Mouse (Mus musculus) ES-E14 (cell line): ENCODE data around the gene Dpf2. TPM values are rescaled to one million over a fixed set of nuclear protein-coding genes. Genes with fewer than 3 reads are reported as not detected.
A peak's percentile ranks its signal among the peaks of the same experiment; 100 is the strongest.

Experiments
- DNase-seq: peaks from one replicate; pipeline ENCODE4 v3.0.0-alpha.2; 2013; ENCODE audit warnings: low read depth, low spot score
- H3K27ac ChIP-seq: 2 replicates; pipeline ENCODE4 v1.5.1; 2012; ENCODE audit warnings: low read depth, mild to moderate bottlenecking, low read length, moderate library complexity, mixed read lengths; ENCODE audit not compliant: poor library complexity, insufficient read depth, severe bottlenecking
- H3K36me3 ChIP-seq: 2 replicates; pipeline ENCODE4 v1.6.1; 2012; ENCODE audit warnings: mild to moderate bottlenecking, low read length, moderate library complexity, mixed read lengths; ENCODE audit not compliant: control insufficient read depth, poor library complexity, insufficient read depth, severe bottlenecking
- H3K4me1 ChIP-seq, 2 experiments: fragments of 150-350 bp in 1 of 2; sonication (generic) in 1 of 2; 2 replicates each; pipeline ENCODE4 v1.6.1; 2012; ENCODE audit warnings: low read length in 2 of 2, mild to moderate bottlenecking in 1 of 2, mixed read lengths in 1 of 2; ENCODE audit not compliant: control insufficient read depth in 2 of 2, insufficient read depth in 2 of 2, poor library complexity in 1 of 2
- H3K4me3 ChIP-seq, 2 experiments: fragments of 150-350 bp in 1 of 2; sonication (generic) in 1 of 2; 2 replicates each; pipeline ENCODE4 v1.5.1; 2012; ENCODE audit warnings: low read length in 2 of 2, low read depth in 1 of 2, mild to moderate bottlenecking in 1 of 2, mixed read lengths in 1 of 2; ENCODE audit not compliant: insufficient read depth in 1 of 2, poor library complexity in 1 of 2, severe bottlenecking in 1 of 2
- H3K9ac ChIP-seq: 2 replicates; pipeline ENCODE4 v1.6.1; 2012; ENCODE audit warnings: low read depth, mild to moderate bottlenecking, low read length, mixed read lengths; ENCODE audit not compliant: poor library complexity, insufficient read depth, severe bottlenecking
- H3K9me3 ChIP-seq: fragments of 150-350 bp; sonication (generic); 2 replicates; pipeline ENCODE4 v1.6.1; 2012; ENCODE audit warnings: low read depth, mild to moderate bottlenecking, low read length; ENCODE audit not compliant: control insufficient read depth, insufficient read depth
- CHD2 ChIP-seq: IDR thresholded peaks from 2 replicates; pipeline ENCODE4 v1.6.1; 2014; ENCODE audit warnings: mild to moderate bottlenecking, low read depth, low read length, inconsistent platforms
- HCFC1 ChIP-seq: IDR thresholded peaks from 2 replicates; pipeline ENCODE4 v1.6.1; 2012; ENCODE audit warnings: low read length, inconsistent platforms, borderline replicate concordance; ENCODE audit not compliant: insufficient read depth
- MAFK ChIP-seq: IDR thresholded peaks from 2 replicates; pipeline ENCODE4 v1.6.1; 2014; ENCODE audit warnings: mild to moderate bottlenecking, low read depth, low read length, inconsistent platforms; ENCODE audit not compliant: insufficient read depth
- ZC3H11A ChIP-seq: IDR thresholded peaks from 2 replicates; pipeline ENCODE4 v1.6.1; 2012; ENCODE audit warnings: low read depth, mild to moderate bottlenecking, inconsistent platforms, low read length, borderline replicate concordance
- ZNF384 ChIP-seq: IDR thresholded peaks from 2 replicates; pipeline ENCODE4 v1.6.1; 2012; ENCODE audit warnings: low read depth, low read length, inconsistent platforms
- in situ Hi-C, 2 experiments: fragments of 600-800 bp; cut with MboI; formaldehyde crosslinking; loops; one replicate each; pipeline ENCODE4 v1.15.1; 2025; ENCODE audit warnings: low sequenced_read_pairs in 2 of 2, inconsistent platforms in 1 of 2; ENCODE audit not compliant: unreplicated experiment in 2 of 2
- total RNA-seq: library from RNA; depleted of rRNA; stranded (reverse); fragments of 300-350 nt; gene quantifications from 2 replicates; pipeline ENCODE4 v1.2.3, GENCODE M21; 2012

Dpf2 gene
- total RNA-seq, 1 experiment: 37.9 TPM

- Histone ChIP-seq H3K9ac (no peak overlapping the region), H3K36me3 (no peaks in the 10 kb centered on the region), H3K9me3 (no peaks in the 10 kb centered on the region), H3K27ac (no peak overlapping the region), H3K4me3 (no peak overlapping the region), H3K4me1 (peaks cover 7 to 10% of the 10 kb centered on the region in 2 experiments; a peak in 3 of 4 replicates)
- in situ Hi-C loops: no loop called here
- TF ChIP-seq ZC3H11A (no peak), ZNF384 (no peak), MAFK (no peak), HCFC1 (no peak), CHD2 (no peak)
- DNase-seq: no peak
Measured at GRCm38 (mm10) chr19:5922963-5923362, 10.2 kb upstream of the Dpf2 start.

GRCm38 (mm10) chr19:5922119-5922942 lies 9.5 kb upstream of the Dpf2 start:
- Histone ChIP-seq H3K27ac (no peak overlapping the region), H3K9me3 (no peaks in the 10 kb centered on the region), H3K36me3 (no peaks in the 10 kb centered on the region), H3K4me3 (peak overlapping the region in 1 of 2 experiments; percentile 49; a peak in 2 of 4 replicates), H3K4me1 (peaks cover 7 to 13% of the 10 kb centered on the region in 2 experiments; a peak in 3 of 4 replicates), H3K9ac (no peak overlapping the region)
- DNase-seq: no peak
- TF ChIP-seq ZC3H11A: no peak
- TF ChIP-seq CHD2: no peak
- TF ChIP-seq HCFC1: no peak
- no peak for TF ChIP-seq ZNF384
- no peak for TF ChIP-seq MAFK
- in situ Hi-C loops: no loop called here

GRCm38 (mm10) chr19:5921715-5922114 lies 8.9 kb upstream of the Dpf2 start:
- peak overlapping the region in 1 of 2 experiments; percentile 49; a peak in 2 of 4 replicates for H3K4me3 ChIP-seq
- no peak for TF ChIP-seq HCFC1
- no peak for TF ChIP-seq ZNF384
- TF ChIP-seq CHD2: no peak
- TF ChIP-seq ZC3H11A: no peak
- TF ChIP-seq MAFK: no peak
- no peaks in the 10 kb centered on the region for H3K36me3 ChIP-seq
- peaks cover 7 to 11% of the 10 kb centered on the region in 2 experiments; a peak in 3 of 4 replicates for H3K4me1 ChIP-seq
- H3K27ac ChIP-seq: no peak overlapping the region
- peak; percentile 30 for DNase-seq
- no peak overlapping the region; the same call in 1 of the 2 replicates for H3K9ac ChIP-seq
- H3K9me3 ChIP-seq: no peaks in the 10 kb centered on the region
- in situ Hi-C loops: no loop called here

GRCm38 (mm10) chr19:5912103-5913006 lies 455 bp downstream of the Dpf2 start:
- Histone ChIP-seq H3K4me3 (peak overlapping the region; percentile 84 to 88), H3K9ac (peak overlapping the region; percentile 95), H3K9me3 (no peaks in the 10 kb centered on the region), H3K27ac (peak overlapping the region; percentile 5; the same call in 1 of the 2 replicates), H3K36me3 (peaks cover 4% of the 10 kb centered on the region; the same call in 1 of the 2 replicates), H3K4me1 (peaks cover 0 to 3% of the 10 kb centered on the region in 2 experiments; a peak in 2 of 4 replicates)
- in situ Hi-C loops: no loop called here
- DNase-seq: peak; percentile 99
- TF ChIP-seq CHD2: no peak
- no peak for TF ChIP-seq HCFC1
- TF ChIP-seq MAFK: no peak
- no peak for TF ChIP-seq ZC3H11A
- TF ChIP-seq ZNF384: no peak
